Mouse (Mus musculus) G1E (cell line): ENCODE measurements around the gene Anxa5.

Source experiments
- CTCF ChIP-seq: IDR thresholded peaks from 2 replicates; pipeline ENCODE4 v1.5.1; 2012; ENCODE audit warnings: low read depth, low read length, inconsistent platforms, mixed read lengths
- GATA1 ChIP-seq: IDR thresholded peaks from 2 replicates; pipeline ENCODE4 v1.6.1; 2012; ENCODE audit warnings: borderline replicate concordance, low read length, inconsistent platforms, mixed read lengths

- TF ChIP-seq CTCF (no peak), GATA1 (no peak)
Measured at GRCm38 (mm10) chr3:36401900-36402299, 73.8 kb downstream of the Anxa5 start.
